Mouse (Mus musculus) cortical plate, adult 2 months (tissue): ENCODE data around the gene Lrp6.

Source experiments
- CTCF ChIP-seq: fragments of 200-500 bp; IDR thresholded peaks from 2 replicates; pipeline ENCODE4 v1.5.1; 2011; ENCODE audit warnings: mild to moderate bottlenecking, control low read depth, low read length; ENCODE audit not compliant: insufficient read depth; ENCODE audit errors: extremely low read depth
- POLR2A ChIP-seq: fragments of 200-500 bp; IDR thresholded peaks from 2 replicates; pipeline ENCODE4 v1.6.1; 2011; ENCODE audit warnings: mild to moderate bottlenecking, low read length, control low read depth; ENCODE audit not compliant: insufficient read depth; ENCODE audit errors: extremely low read depth

DNA sequence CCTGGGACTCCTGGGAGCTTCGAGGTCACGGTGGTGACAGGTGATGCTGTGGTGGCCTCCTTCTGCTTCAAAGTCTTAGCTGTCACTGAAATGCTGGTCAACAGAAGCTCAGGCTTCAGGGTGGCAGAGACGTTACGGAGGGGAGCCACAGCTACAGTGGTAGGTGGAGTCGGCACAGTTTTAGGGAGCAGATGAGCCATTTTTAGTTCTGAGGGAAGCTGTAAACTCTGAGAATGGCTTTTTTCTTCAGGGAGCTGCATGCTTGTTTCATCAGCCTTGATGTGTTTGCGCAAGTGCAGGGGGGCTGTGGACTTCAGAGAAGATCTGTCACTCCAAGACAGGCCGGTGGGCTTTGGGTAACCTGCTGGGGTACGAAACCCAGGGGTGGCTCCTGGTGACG is 43.6 kb upstream of the Lrp6 start:
- no peak for TF ChIP-seq CTCF
- TF ChIP-seq POLR2A = no peak
